Mouse (Mus musculus): Measurements from ENCODE around the gene Prox1. TPM values are rescaled to one million over a fixed set of nuclear protein-coding genes. Genes with fewer than 3 reads are reported as not detected.

The Prox1 gene
- polyA plus RNA-seq, 1 experiment from 2014 or later, result 8.3 TPM

DNA sequence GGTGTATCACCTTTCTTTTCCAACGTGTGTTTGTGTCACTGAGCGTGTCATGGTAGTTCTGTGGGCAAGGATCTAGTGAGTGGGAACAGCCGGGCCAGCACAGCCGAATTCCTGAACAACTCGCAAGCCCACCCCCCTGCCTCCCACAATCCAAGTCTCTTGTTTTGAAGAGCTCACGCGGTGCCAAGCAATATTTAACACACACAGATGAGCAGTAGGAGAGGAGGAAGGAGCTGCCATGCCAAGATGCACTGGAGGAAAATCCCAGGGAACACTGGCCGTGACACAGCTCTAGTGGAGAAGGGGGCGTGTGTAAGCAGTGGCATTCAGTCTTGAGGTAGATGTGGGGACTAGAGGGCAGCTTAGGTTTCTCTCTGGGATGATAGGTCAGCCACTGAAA lies 77.2 kb downstream of the Prox1 start:
- ATAC-seq (ENCODE audit: low FRiP score) (no peak), DNase-seq (ENCODE audit: low spot score, missing footprints) (no peak)
- Histone ChIP-seq H3K36me3 (ENCODE audit: control insufficient read depth, insufficient read depth, low read length) (no peaks in the 10 kb centered on the region), H3K27ac (ENCODE audit: low read depth, low read length) (no peak overlapping the region), H3K4me3 (ENCODE audit: low read depth, low read length) (no peak overlapping the region), H3K27me3 (ENCODE audit: control insufficient read depth, insufficient read depth, low read length) (no peaks in the 10 kb centered on the region), H3K9ac (ENCODE audit: low read length) (no peak overlapping the region), H3K4me1 (ENCODE audit: control insufficient read depth, insufficient read depth, low read length) (no peaks in the 10 kb centered on the region), H3K9me3 (ENCODE audit: control insufficient read depth, low read length) (no peaks in the 10 kb centered on the region), H3K4me2 (no peak overlapping the region)
- 80% methylated on average over 9 of the region's 9 CpGs for WGBS

DNA sequence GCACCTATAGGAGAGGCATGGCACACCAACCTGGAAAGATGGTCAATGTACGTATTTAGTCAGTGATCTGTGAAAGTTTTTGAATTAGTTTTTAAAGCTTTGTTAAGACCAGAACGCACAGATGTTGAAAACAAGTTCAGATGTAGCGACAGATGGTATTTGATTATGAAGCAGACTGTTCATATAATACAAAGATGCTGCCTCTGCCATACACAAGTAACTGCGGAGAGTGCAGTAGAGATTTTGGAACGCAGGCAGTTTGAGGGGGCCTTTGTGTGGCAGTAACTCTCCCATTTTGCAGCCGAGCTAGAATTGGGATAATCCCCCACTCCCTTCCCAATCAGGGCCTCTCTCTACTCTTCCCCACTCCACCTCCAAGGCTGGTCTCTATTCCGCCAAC lies 78.4 kb downstream of the Prox1 start:
- Histone ChIP-seq H3K9ac (ENCODE audit: low read length) (no peak overlapping the region), H3K27ac (ENCODE audit: low read depth, low read length) (no peak overlapping the region), H3K36me3 (ENCODE audit: control insufficient read depth, insufficient read depth, low read length) (no peaks in the 10 kb centered on the region), H3K9me3 (ENCODE audit: control insufficient read depth, low read length) (no peaks in the 10 kb centered on the region), H3K4me1 (ENCODE audit: control insufficient read depth, insufficient read depth, low read length) (no peaks in the 10 kb centered on the region), H3K4me3 (ENCODE audit: low read depth, low read length) (no peak overlapping the region), H3K4me2 (no peak overlapping the region), H3K27me3 (ENCODE audit: control insufficient read depth, insufficient read depth, low read length) (no peaks in the 10 kb centered on the region)
- 83% methylated on average over 7 of the region's 7 CpGs for WGBS
- DNase-seq (ENCODE audit: low spot score, missing footprints) (no peak), ATAC-seq (ENCODE audit: low FRiP score) (no peak)

DNA sequence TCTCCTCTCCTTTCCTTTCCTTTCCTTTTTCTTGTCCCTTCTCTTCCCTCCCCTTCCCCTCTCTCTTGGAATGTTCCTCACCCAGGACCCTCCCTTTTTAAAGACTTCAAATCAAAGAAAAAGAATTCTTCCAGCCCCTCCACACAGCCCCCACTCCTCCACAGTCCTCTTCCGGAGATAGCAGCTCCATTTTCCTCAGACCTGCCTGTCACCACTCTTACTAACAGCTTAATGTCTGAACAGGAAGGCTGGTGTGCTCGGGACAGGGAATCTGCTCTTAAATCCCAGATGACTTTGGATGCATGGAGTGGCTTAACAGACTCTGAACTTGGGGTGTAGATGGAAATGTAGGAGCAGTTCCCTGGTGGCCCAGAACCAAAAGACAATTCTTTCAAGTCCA lies 81.6 kb downstream of the Prox1 start:
- no peak overlapping the region for H3K27ac ChIP-seq (ENCODE audit: low read depth, low read length)
- WGBS, result 64% methylated on average over 2 of the region's 2 CpGs
- DNase-seq (ENCODE audit: low spot score, missing footprints) (no peak), ATAC-seq (ENCODE audit: low FRiP score) (no peak)
- H3K27me3 ChIP-seq (ENCODE audit: control insufficient read depth, insufficient read depth, low read length), result no peaks in the 10 kb centered on the region
- H3K9ac ChIP-seq (ENCODE audit: low read length), result no peak overlapping the region
- H3K36me3 ChIP-seq (ENCODE audit: control insufficient read depth, insufficient read depth, low read length), result no peaks in the 10 kb centered on the region
- no peak overlapping the region for H3K4me3 ChIP-seq (ENCODE audit: low read depth, low read length)
- no peak overlapping the region for H3K4me2 ChIP-seq
- no peaks in the 10 kb centered on the region for H3K4me1 ChIP-seq (ENCODE audit: control insufficient read depth, insufficient read depth, low read length)
- H3K9me3 ChIP-seq (ENCODE audit: control insufficient read depth, low read length), result no peaks in the 10 kb centered on the region

DNA sequence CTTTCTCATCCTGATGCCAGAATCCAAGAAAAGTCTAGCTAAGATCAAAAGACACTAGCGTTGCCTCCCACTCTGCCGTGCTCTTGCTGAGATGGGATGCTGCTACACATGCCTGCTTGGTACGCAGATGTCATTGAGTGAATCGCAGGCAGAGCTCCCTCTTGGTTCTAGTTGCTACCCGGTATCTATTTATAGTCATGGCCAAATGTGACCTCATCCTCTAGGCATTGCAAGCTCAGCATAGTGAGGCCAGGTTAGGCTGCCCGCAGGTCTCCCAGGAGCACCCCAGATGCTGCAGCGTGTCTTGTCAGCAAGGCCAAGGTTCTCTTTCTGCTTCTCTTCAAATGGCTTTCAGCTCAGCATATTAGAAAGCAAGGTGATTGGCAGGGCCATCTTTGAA lies 84.8 kb downstream of the Prox1 start:
- Histone ChIP-seq H3K27ac (ENCODE audit: low read depth, low read length) (no peak overlapping the region), H3K4me3 (ENCODE audit: low read depth, low read length) (no peak overlapping the region), H3K4me1 (ENCODE audit: control insufficient read depth, insufficient read depth, low read length) (no peaks in the 10 kb centered on the region), H3K9ac (ENCODE audit: low read length) (no peak overlapping the region), H3K4me2 (no peak overlapping the region), H3K27me3 (ENCODE audit: control insufficient read depth, insufficient read depth, low read length) (no peaks in the 10 kb centered on the region), H3K9me3 (ENCODE audit: control insufficient read depth, low read length) (no peaks in the 10 kb centered on the region), H3K36me3 (ENCODE audit: control insufficient read depth, insufficient read depth, low read length) (no peaks in the 10 kb centered on the region)
- DNase-seq (ENCODE audit: low spot score, missing footprints) (peak; percentile 82), ATAC-seq (ENCODE audit: low FRiP score) (no peak)
- 92% methylated on average over 7 of the region's 7 CpGs for WGBS

DNA sequence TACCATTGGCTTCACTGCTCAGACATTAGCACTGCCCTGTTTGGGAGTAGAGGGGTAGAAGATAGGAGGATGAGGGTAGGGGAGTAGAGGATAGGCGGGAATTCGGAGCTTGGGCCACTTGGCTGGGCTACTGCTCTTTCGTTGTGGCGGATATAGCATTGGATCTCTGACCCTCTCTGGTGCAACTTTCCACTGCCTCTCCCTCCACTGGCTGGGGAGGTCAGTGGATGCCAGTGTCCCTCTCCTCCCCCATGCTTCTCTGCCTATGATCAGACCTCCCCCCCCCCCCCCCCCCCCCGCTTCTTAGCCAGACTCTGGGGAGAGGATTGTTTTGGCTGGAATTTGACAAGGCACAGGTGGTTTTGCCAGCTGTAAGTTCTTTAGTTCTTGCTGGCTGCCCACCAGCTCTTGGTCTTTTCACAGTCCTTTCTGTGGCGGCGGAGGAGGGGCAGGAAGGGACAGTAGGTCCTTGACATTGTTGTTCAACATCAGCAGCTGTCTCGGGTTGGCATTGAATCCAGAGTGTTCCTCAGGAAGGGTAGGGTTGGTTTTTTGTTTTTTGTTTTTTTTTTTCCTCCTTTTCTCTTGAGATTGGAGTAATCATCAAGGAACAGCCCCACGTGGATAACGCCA lies 90.8 kb downstream of the Prox1 start:
- Histone ChIP-seq H3K9me3 (ENCODE audit: control insufficient read depth, low read length) (no peaks in the 10 kb centered on the region), H3K9ac (ENCODE audit: low read length) (no peak overlapping the region), H3K4me3 (ENCODE audit: low read depth, low read length) (no peak overlapping the region), H3K27ac (ENCODE audit: low read depth, low read length) (no peak overlapping the region), H3K4me1 (ENCODE audit: control insufficient read depth, insufficient read depth, low read length) (no peaks in the 10 kb centered on the region), H3K4me2 (no peak overlapping the region), H3K27me3 (ENCODE audit: control insufficient read depth, insufficient read depth, low read length) (no peaks in the 10 kb centered on the region), H3K36me3 (ENCODE audit: control insufficient read depth, insufficient read depth, low read length) (no peaks in the 10 kb centered on the region)
- WGBS, result 90% methylated on average over 9 of the region's 10 CpGs
- no peak for ATAC-seq (ENCODE audit: low FRiP score)
- no peak for DNase-seq (ENCODE audit: low spot score, missing footprints)

DNA sequence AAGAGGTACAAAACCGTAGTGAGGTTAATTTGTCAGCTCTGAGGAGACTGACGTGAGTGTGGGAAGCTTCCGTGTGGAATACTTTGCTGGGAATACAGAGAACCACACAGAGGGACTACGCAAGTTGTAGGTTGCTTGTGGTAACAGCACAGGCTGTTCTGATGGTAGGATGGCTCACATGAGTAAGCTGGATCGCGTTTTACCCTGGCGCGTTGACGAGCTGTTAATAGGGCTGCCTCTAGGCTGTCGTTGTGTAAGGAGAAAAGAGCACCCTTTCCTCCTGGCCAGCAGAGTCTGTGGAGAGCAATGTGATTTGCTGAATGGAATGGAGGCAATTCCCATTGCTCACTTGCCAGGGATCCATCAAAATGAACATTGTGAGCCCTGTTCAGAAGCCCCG lies 93.9 kb downstream of the Prox1 start:
- DNase-seq (ENCODE audit: low spot score, missing footprints) (no peak), ATAC-seq (ENCODE audit: low FRiP score) (no peak)
- Histone ChIP-seq H3K9ac (ENCODE audit: low read length) (no peak overlapping the region), H3K27ac (ENCODE audit: low read depth, low read length) (no peak overlapping the region), H3K4me3 (ENCODE audit: low read depth, low read length) (no peak overlapping the region), H3K4me1 (ENCODE audit: control insufficient read depth, insufficient read depth, low read length) (no peaks in the 10 kb centered on the region), H3K4me2 (no peak overlapping the region), H3K27me3 (ENCODE audit: control insufficient read depth, insufficient read depth, low read length) (no peaks in the 10 kb centered on the region), H3K9me3 (ENCODE audit: control insufficient read depth, low read length) (no peaks in the 10 kb centered on the region), H3K36me3 (ENCODE audit: control insufficient read depth, insufficient read depth, low read length) (no peaks in the 10 kb centered on the region)
- 92% methylated on average over 11 of the region's 11 CpGs for WGBS

Other genes starting within 250 kb of the Prox1 start
- gene Smyd2, start 248.4 kb downstream of the Prox1 start, polyA plus RNA-seq (2014; fragmentation: Nextera tagmentation; extraction: Ambion mirVana), result 50.9 and 54.9 TPM in 2 replicates

All from midbrain, embryonic 11.5 days (tissue).